Mouse (Mus musculus) lung, postnatal 36 days (tissue): ENCODE measurements at regions not wholly inside any gene's neighbourhood (a gene's known extent, or its start where the extent isn't known, plus 50 kb on each side); places are given as distances from the start of the nearest gene placed in this dataset.
A peak's percentile ranks its signal among the peaks of the same experiment; 100 is the strongest.

Experiments
- DNase-seq: peaks from one replicate; pipeline ENCODE4 v3.0.0; 2022; ENCODE audit warnings: mixed read lengths

GRCm38 (mm10) chr13:51975330-51975729 is 128.9 kb downstream of the Gadd45g start:
- no peak for DNase-seq

GRCm38 (mm10) chr13:51975801-51976601 is 129.5 kb downstream of the Gadd45g start:
- DNase-seq = peak; percentile 74

- no peak for DNase-seq
Observed at GRCm38 (mm10) chr13:51976620-51977214, 130.2 kb downstream of the Gadd45g start.

- no peak for DNase-seq
Observed at GRCm38 (mm10) chr13:51979301-51979977, 133.0 kb downstream of the Gadd45g start.

- no peak for DNase-seq
Observed at GRCm38 (mm10) chr13:51980344-51980743, 133.9 kb downstream of the Gadd45g start.

GRCm38 (mm10) chr13:51983002-51983401 is 136.5 kb downstream of the Gadd45g start:
- no peak for DNase-seq

- DNase-seq = no peak
Observed at GRCm38 (mm10) chr13:51983575-51983974, 137.1 kb downstream of the Gadd45g start.

GRCm38 (mm10) chr13:51991339-51991738 is 144.9 kb downstream of the Gadd45g start:
- no peak for DNase-seq

- DNase-seq = peak; percentile 22
Observed at GRCm38 (mm10) chr13:51992878-51993277, 146.4 kb downstream of the Gadd45g start.

- no peak for DNase-seq
Observed at GRCm38 (mm10) chr13:51996163-51996562, 149.7 kb downstream of the Gadd45g start.

- DNase-seq = no peak
Observed at GRCm38 (mm10) chr13:51998542-51998941, 152.1 kb downstream of the Gadd45g start.

- no peak for DNase-seq
Observed at GRCm38 (mm10) chr13:52001811-52002210, 155.3 kb downstream of the Gadd45g start.

- no peak for DNase-seq
Observed at GRCm38 (mm10) chr13:52003946-52004539, 157.6 kb downstream of the Gadd45g start.

- DNase-seq = no peak
Observed at GRCm38 (mm10) chr13:52007585-52008395, 161.3 kb downstream of the Gadd45g start.

GRCm38 (mm10) chr13:52009231-52009630 is 162.8 kb downstream of the Gadd45g start:
- DNase-seq = peak; percentile 51

- DNase-seq = no peak
Observed at GRCm38 (mm10) chr13:52009766-52010165, 163.3 kb downstream of the Gadd45g start.

- no peak for DNase-seq
Observed at GRCm38 (mm10) chr13:52011001-52011400, 164.5 kb downstream of the Gadd45g start.

- DNase-seq = no peak
Observed at GRCm38 (mm10) chr13:52013182-52013581, 166.7 kb downstream of the Gadd45g start.

GRCm38 (mm10) chr13:52013757-52014156 is 167.3 kb downstream of the Gadd45g start:
- no peak for DNase-seq

GRCm38 (mm10) chr13:52014566-52014965 is 168.1 kb downstream of the Gadd45g start:
- no peak for DNase-seq

GRCm38 (mm10) chr13:52015066-52015465 is 168.6 kb downstream of the Gadd45g start:
- no peak for DNase-seq

- no peak for DNase-seq
Observed at GRCm38 (mm10) chr13:52015496-52015895, 169.0 kb downstream of the Gadd45g start.
